Mouse (Mus musculus): ENCODE data around the gene Gli1. TPM values are rescaled to one million over a fixed set of nuclear protein-coding genes. Genes with fewer than 3 reads are reported as not detected.

Gene Gli1
- polyA plus RNA-seq, 1 experiment, result 29.0 TPM

GRCm38 (mm10) chr10:127346173-127346572 is 4.4 kb upstream of the Gli1 start:
- DNase-seq (ENCODE audit: low spot score), result no peak

GRCm38 (mm10) chr10:127343029-127343428 is 1.3 kb upstream of the Gli1 start:
- no peak for DNase-seq (ENCODE audit: low spot score)

- DNase-seq (ENCODE audit: low spot score), result no peak
These were observed 449 bp downstream of the Gli1 start for GRCm38 (mm10) chr10:127341360-127341690.

GRCm38 (mm10) chr10:127340577-127341359 is 1.0 kb downstream of the Gli1 start:
- no peak for DNase-seq (ENCODE audit: low spot score)

- no peak for DNase-seq (ENCODE audit: low spot score)
These were observed 1.8 kb downstream of the Gli1 start for GRCm38 (mm10) chr10:127339683-127340576.

- no peak for DNase-seq (ENCODE audit: low spot score)
These were observed 2.7 kb downstream of the Gli1 start for GRCm38 (mm10) chr10:127338930-127339682.

GRCm38 (mm10) chr10:127337536-127338099 is 4.2 kb downstream of the Gli1 start:
- no peak for DNase-seq (ENCODE audit: low spot score)

GRCm38 (mm10) chr10:127336952-127337351 is 4.8 kb downstream of the Gli1 start:
- no peak for DNase-seq (ENCODE audit: low spot score)

- DNase-seq (ENCODE audit: low spot score), result no peak
These were observed 6.5 kb downstream of the Gli1 start for GRCm38 (mm10) chr10:127335271-127335670.

GRCm38 (mm10) chr10:127333152-127333551 is 8.6 kb downstream of the Gli1 start:
- DNase-seq (ENCODE audit: low spot score), result no peak

- DNase-seq (ENCODE audit: low spot score), result no peak
These were observed 9.4 kb downstream of the Gli1 start for GRCm38 (mm10) chr10:127332211-127332874.

GRCm38 (mm10) chr10:127330212-127330611 is 11.6 kb downstream of the Gli1 start:
- no peak for DNase-seq (ENCODE audit: low spot score)

- DNase-seq (ENCODE audit: low spot score), result no peak
These were observed 14.2 kb downstream of the Gli1 start for GRCm38 (mm10) chr10:127327461-127328145.

GRCm38 (mm10) chr10:127326828-127327227 is 14.9 kb downstream of the Gli1 start:
- no peak for DNase-seq (ENCODE audit: low spot score)

- DNase-seq (ENCODE audit: low spot score), result no peak
These were observed 15.6 kb downstream of the Gli1 start for GRCm38 (mm10) chr10:127326017-127326801.

- no peak for DNase-seq (ENCODE audit: low spot score)
These were observed 16.2 kb downstream of the Gli1 start for GRCm38 (mm10) chr10:127325454-127326016.

- DNase-seq (ENCODE audit: low spot score), result no peak
These were observed 17.3 kb downstream of the Gli1 start for GRCm38 (mm10) chr10:127324495-127324894.

GRCm38 (mm10) chr10:127323131-127323855 is 18.5 kb downstream of the Gli1 start:
- no peak for DNase-seq (ENCODE audit: low spot score)

GRCm38 (mm10) chr10:127322669-127323068 is 19.1 kb downstream of the Gli1 start:
- no peak for DNase-seq (ENCODE audit: low spot score)

Data from urinary bladder, adult 2 months (tissue).